Mouse (Mus musculus) liver, adult 2 months (tissue): ENCODE measurements around the gene Eno2. TPM values are rescaled to one million over a fixed set of nuclear protein-coding genes. Genes with fewer than 3 reads are reported as not detected.

Source experiments
- DNase-seq: peaks from one replicate; pipeline ENCODE4 v3.0.0-alpha.2; 2011; ENCODE audit warnings: low read depth, low spot score; ENCODE audit errors: extremely low read depth
- H3K27ac ChIP-seq: fragments of 200-500 bp; replicated peaks from 2 replicates; pipeline ENCODE4 v1.5.1; 2012; ENCODE audit warnings: low read depth, mild to moderate bottlenecking, control low read depth, inconsistent platforms, low read length; ENCODE audit not compliant: insufficient read depth
- H3K27me3 ChIP-seq: fragments of 200-500 bp; 2 replicates; pipeline ENCODE4 v1.6.1; 2012; ENCODE audit warnings: mild to moderate bottlenecking, moderate library complexity, low read length, inconsistent platforms; ENCODE audit not compliant: control insufficient read depth, insufficient read depth
- H3K36me3 ChIP-seq: fragments of 200-500 bp; 2 replicates; pipeline ENCODE4 v1.6.1; 2012; ENCODE audit warnings: low read length, inconsistent platforms; ENCODE audit not compliant: control insufficient read depth, insufficient read depth
- H3K4me1 ChIP-seq: fragments of 200-500 bp; 2 replicates; pipeline ENCODE4 v1.6.1; 2011; ENCODE audit warnings: low read length; ENCODE audit not compliant: control insufficient read depth, insufficient read depth
- H3K4me3 ChIP-seq: fragments of 200-500 bp; 2 replicates; pipeline ENCODE4 v1.5.1; 2011; ENCODE audit warnings: low read depth, mild to moderate bottlenecking, control low read depth, low read length, moderate library complexity; ENCODE audit not compliant: insufficient read depth
- H3K79me2 ChIP-seq: fragments of 200-500 bp; 2 replicates; pipeline ENCODE4 v1.6.1; 2012; ENCODE audit warnings: inconsistent platforms, mild to moderate bottlenecking, low read length, moderate library complexity; ENCODE audit not compliant: control insufficient read depth, insufficient read depth
- H3K9ac ChIP-seq: fragments of 200-500 bp; 2 replicates; pipeline ENCODE4 v1.6.1; 2012; ENCODE audit warnings: low read depth, mild to moderate bottlenecking, control low read depth, inconsistent platforms, low read length
- CTCF ChIP-seq: fragments of 200-500 bp; IDR thresholded peaks from 2 replicates; pipeline ENCODE4 v1.5.1; 2011; ENCODE audit warnings: low read depth, low read length, control low read depth
- POLR2A ChIP-seq: fragments of 200-500 bp; IDR thresholded peaks from 2 replicates; pipeline ENCODE4 v1.6.1; 2011; ENCODE audit warnings: low read length, control low read depth; ENCODE audit not compliant: insufficient read depth; ENCODE audit errors: extremely low read depth
- WGBS: fragments of 180-500 bp; shearing (Covaris S2); methylation state at CpG from one replicate; pipeline ENCODE4 v1.1.7; 2018; 5-methylcytosine and 5-hydroxymethylcytosine counted together
- polyA plus RNA-seq: library from polyadenylated mRNA; depleted of rRNA; stranded (reverse); fragments of >200 nt; gene quantifications from 2 replicates; pipeline ENCODE4 v1.2.3, GENCODE M21; 2012
- total RNA-seq: library from RNA; depleted of rRNA; stranded (reverse); fragments of >200 nt; gene quantifications from 2 replicates; pipeline ENCODE4 v1.2.3, GENCODE M21; 2014

Gene Eno2
- total and polyA plus RNA-seq, 2 experiments = 0.09 to 0.34 TPM

DNA sequence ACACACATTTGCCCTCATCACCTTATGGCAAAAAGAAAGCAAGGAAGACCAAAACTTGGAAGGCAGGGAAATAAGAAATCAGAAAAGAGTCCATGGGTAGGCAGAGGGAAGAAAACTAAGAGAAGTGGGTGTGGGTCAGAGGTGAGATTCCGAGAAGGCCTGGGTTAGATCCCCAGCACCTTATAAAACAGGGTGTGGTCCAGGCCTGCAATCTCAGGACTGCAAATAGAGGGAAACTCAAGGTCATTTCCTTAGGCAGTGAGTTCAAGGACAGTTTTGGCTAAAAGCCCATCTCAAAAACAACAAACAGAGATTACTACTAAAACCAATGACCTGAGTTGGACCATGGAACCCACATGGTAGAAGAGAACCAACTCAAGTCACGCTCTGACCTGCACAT lies 15.6 kb downstream of the Eno2 start:
- Histone ChIP-seq H3K4me1 (peaks cover 37% of the 10 kb centered on the region), H3K4me3 (no peak overlapping the region), H3K27ac (no peak overlapping the region), H3K36me3 (peaks cover 2% of the 10 kb centered on the region; the same call in 1 of the 2 replicates), H3K79me2 (peaks cover 38% of the 10 kb centered on the region), H3K9ac (no peak overlapping the region), H3K27me3 (no peaks in the 10 kb centered on the region)
- no peak for TF ChIP-seq CTCF
- no peak for TF ChIP-seq POLR2A
- peak; percentile 88 for DNase-seq
- WGBS = 39% methylated on average over 2 of the region's 2 CpGs

DNA sequence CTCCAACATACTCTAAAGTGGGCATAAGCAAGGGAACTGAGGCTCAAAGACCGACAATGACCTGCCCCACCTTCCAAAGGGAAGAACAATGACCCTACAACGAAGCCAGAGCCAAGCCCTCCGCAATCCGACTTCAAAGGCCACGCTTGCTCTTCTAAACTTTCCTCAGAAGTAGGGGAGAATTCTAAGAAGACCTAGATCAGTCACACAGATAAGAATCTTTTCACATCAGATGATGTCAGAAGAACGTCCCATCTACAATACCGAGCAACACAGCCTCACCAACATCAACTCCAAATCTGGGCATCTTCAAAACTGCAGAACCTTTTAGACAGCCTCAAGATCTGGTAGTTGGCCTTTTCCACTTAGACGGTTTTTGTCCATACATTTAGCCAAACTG lies 19.1 kb downstream of the Eno2 start:
- WGBS = 56% methylated on average over 8 of the region's 8 CpGs
- peaks cover 2% of the 10 kb centered on the region for H3K36me3 ChIP-seq
- TF ChIP-seq POLR2A (no peak), CTCF (no peak)
- no peaks in the 10 kb centered on the region for H3K27me3 ChIP-seq
- peaks cover 22% of the 10 kb centered on the region for H3K4me1 ChIP-seq
- no peak for DNase-seq
- no peak overlapping the region for H3K4me3 ChIP-seq
- peaks cover 25% of the 10 kb centered on the region for H3K79me2 ChIP-seq
- no peak overlapping the region for H3K27ac ChIP-seq
- H3K9ac ChIP-seq = no peak overlapping the region

GRCm38 (mm10) chr6:124746654-124747632 lies 22.5 kb downstream of the Eno2 start:
- TF ChIP-seq CTCF (no peak), POLR2A (no peak)
- no peaks in the 10 kb centered on the region for H3K27me3 ChIP-seq
- peaks cover 4% of the 10 kb centered on the region; the same call in 1 of the 2 replicates for H3K79me2 ChIP-seq
- H3K4me1 ChIP-seq = peaks cover 5% of the 10 kb centered on the region
- H3K9ac ChIP-seq = no peak overlapping the region
- 98% methylated on average over 7 of the region's 7 CpGs for WGBS
- no peak overlapping the region for H3K4me3 ChIP-seq
- no peaks in the 10 kb centered on the region; the same call in 1 of the 2 replicates for H3K36me3 ChIP-seq
- no peak overlapping the region for H3K27ac ChIP-seq
- DNase-seq = no peak

DNA sequence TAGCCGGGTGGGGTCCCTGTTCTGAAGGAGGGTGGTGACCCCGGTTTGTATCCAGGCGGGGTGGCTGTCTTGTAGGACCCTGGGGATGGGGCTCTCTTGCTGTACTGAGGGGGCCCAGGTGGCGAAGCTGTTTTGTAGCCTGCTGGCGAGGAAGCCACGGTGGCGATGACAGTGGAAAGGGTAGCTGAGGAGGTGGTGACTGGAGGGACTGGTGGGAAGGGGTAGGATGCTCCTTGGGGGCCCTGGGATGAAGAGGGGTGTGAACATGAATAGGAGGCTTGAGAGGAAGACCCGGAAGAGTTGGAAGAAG lies 23.2 kb downstream of the Eno2 start:
- no peak for TF ChIP-seq POLR2A
- no peak for TF ChIP-seq CTCF
- Histone ChIP-seq H3K9ac (peak overlapping the region; percentile 85), H3K4me1 (peaks cover 6% of the 10 kb centered on the region), H3K27ac (peak overlapping the region; percentile 50; the same call in 1 of the 2 replicates), H3K36me3 (no peaks in the 10 kb centered on the region; the same call in 1 of the 2 replicates), H3K4me3 (peak overlapping the region; percentile 65), H3K27me3 (no peaks in the 10 kb centered on the region), H3K79me2 (peaks cover 2% of the 10 kb centered on the region; the same call in 1 of the 2 replicates)
- 41% methylated on average over 8 of the region's 8 CpGs for whole genome bisulfite sequencing
- DNase-seq = no peak

DNA sequence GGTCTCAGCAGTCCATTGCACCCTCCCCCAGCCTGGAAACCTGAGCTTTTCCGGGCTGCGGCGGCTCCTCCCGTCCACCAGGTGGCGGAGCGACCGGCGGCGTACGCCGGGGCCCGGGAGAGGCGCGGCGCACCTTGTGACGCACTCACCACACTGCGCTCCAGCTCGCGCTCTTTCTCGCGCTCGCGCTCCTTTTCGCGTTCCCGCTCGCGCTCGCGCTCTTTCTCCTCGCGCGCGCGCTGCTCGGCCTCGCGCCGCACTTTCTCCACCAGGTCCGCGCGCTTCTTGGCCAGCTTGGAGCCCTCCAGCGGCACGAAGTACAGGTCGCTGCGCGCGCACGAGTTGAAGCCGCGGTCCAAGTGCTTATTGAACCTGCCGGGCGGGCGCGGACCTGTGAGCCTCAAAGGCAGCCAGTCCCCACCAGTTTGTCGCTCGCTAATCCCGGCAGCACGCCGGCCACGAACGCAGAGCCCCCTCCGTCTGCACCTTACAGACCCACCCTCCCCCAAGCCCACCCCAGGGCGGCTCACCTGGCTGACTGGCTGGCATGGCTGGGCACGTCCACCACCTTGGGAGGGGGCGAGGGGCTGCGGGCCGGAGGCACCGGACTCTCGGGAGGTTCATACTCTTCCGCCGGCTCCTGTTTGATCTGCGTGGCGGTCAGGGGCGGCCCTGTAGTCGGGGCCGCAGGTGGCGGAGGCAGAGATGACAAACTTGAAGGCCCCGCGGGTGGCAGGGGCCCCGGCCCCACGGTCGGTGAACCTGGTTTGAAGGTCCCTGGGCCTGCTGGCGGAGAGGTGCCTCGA lies 23.8 kb downstream of the Eno2 start:
- Histone ChIP-seq H3K36me3 (no peaks in the 10 kb centered on the region; the same call in 1 of the 2 replicates), H3K4me1 (peaks cover 6% of the 10 kb centered on the region), H3K4me3 (peak overlapping the region; percentile 65), H3K27ac (peak overlapping the region; percentile 50), H3K27me3 (no peaks in the 10 kb centered on the region), H3K9ac (peak overlapping the region; percentile 85), H3K79me2 (no peaks in the 10 kb centered on the region)
- TF ChIP-seq CTCF (peak; percentile 81), POLR2A (0 out of 2 replicates have a peak, but pooled peaks have one; percentile 31)
- DNase-seq = peak; percentile 90
- WGBS = 1% methylated on average over 83 of the region's 85 CpGs
